Mouse (Mus musculus): Measurements from ENCODE around the gene Dctn1.
A peak's percentile ranks its signal among the peaks of the same experiment; 100 is the strongest.

Dctn1 gene

DNA sequence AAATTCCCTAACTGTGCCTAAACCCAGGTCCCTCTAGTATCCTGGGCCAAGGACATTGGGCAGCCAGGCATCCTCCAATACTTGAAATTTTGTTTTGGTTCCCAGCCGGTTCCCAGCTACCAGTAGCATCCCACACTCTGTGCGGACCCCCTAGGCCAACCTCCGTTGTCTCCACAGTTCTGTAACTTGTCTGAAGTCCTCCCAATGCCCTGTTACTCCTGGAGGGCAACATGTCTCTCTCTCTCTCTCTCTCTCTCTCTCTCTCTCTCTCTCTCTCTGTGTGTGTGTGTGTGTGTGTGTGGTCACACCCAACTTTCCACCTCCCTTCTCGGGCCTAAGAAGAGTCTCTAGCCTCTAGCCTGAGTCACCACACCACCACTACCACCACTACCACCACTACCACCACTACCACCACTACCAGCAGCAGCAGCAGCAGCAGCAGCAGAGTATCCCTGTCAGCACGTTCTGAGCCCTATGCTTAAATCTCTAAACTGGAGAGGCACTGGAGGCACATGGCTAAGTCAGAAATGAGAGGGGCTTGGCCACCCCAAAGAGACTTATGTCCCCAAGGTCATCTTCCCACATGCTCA lies 29.3 kb upstream of the Dctn1 start:
- no peak for DNase-seq (ENCODE audit: low read depth)

DNA sequence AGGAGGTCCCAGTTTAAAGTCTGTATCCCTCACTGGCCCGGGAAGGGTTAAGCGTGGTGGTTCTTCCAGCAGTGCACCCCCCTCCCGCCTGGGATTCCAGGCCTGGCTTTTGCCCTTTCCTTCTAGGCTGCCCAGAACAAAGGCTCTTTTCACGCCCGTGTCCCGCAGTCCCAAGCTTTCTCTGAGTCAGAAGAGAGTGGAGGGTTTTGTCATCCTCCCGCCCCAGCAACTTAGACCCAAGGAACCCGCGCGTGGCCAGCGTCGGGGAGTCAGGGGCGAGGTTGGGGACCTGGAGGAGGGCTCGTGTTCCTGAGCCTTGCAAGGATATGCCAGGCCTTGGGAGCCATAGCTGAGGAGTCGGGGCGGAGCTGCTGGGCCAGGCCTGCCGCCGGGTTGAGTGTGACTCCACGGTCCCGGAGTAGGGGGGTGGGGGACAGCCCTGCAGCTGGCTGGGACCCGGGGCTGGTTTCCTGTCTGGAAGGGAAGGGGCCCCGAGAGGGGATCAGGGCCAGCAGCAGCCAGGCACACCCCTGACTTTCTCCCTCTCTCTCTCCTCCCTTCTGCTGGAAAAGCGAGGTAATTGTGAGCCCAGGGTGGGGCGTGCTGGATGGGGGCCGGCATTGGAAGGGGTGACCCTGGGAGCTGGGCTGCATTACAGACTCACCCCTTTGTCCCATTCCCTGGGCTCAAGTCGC lies 28.7 kb upstream of the Dctn1 start:
- DNase-seq (ENCODE audit: low read depth) = no peak

DNA sequence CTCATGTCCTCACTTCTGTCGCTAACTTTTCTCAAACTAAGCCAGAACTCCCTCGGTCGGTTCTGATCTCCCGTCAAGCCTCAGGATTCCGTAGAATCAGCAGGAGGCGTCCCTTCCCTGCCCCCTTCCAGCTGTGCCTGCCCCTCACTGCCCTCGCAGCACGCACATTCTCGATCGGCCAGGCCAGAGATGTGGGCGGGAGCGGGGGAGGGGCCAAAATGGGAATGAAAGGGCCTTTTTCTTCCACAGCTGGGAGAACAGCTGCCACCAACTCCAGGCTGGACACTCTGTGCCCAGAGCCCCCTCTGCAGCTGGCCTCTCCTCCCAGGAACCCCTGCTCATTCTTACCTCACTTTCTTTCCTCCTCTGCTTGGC lies 28.2 kb upstream of the Dctn1 start:
- no peak for DNase-seq (ENCODE audit: low read depth)

DNA sequence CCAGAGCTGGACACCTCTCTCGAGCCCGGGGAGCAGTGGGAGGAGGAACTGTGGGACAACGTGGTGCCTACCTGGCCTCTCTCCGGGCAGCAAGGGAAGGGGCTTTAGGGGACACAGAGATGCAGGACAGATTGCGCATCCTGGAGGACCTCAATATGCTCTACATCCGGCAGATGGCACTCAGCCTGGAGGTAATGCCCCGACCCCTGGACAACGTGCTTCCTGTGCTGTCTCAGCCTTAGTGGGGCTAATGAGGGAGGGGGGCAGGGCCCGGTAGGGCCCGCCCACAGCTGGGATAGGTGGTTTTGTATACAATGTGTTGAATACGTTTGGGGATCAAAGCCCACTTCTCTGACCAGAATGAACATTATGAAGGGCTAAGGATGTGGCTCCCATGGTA lies 27.7 kb upstream of the Dctn1 start:
- DNase-seq (ENCODE audit: low read depth) = no peak

DNA sequence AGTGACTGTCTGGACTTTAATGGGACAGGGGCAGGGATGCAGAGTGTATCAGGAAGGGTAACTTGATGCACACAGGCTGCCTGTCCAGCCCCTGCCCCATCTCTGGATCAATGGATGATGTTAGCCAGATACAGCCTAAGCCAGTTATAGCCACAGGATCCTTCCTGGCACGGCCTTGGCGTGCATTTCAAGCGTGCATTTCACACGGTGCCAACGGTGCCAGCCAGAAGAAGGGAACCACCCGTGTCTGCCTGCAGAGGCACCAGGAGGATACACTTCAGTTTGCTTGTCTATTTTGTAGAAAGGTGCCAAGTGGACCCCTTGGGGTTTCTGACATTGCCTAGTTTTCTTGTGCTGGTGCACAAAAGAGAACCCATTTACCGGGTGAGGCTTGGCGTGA lies 25.7 kb upstream of the Dctn1 start:
- no peak for DNase-seq (ENCODE audit: low read depth)

DNA sequence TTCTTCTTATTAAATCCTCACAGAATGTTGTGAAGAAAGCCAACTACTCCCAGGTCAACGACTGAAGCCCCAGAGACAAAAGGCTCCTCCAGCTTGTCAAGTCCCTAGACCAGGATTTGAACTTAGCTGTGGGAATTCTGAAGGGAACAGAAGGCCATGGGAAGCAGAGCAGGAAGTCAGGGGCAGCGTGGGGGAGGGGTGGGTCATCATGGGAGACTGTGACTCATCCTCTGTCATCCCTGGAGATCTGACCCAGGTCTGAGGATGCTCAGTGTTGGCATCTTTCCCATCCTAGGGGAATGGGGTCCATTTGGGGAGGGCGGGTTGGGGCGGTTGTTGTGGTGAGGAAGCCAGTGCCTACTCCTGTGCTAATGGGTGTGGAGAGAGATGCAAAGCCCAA lies 24.1 kb upstream of the Dctn1 start:
- no peak for DNase-seq (ENCODE audit: low read depth)

DNA sequence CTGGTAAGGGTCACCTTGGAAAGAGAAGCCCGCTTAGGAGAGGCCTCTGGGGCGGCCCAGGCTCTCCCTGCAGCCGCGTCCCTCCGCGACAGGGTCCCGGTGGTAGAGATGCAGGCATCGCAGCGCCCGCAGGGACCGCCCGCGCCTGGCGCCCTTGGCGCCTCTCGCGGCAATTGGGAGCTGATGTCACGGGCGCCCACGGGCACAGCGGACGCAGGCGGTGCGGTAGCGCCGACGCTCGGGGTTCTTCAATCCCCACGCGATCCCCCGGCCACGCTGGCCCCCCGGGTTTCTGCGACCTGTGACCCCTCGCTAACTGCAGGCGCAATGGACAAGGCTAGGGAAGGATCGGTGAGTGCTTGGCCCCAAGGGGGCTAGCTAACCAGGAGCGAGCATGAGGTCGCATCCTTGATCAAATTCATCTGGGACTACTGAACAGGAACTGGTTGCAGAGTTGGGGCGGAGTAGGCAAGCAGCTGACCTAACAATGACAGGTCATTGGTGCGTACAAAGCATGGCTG lies 23.4 kb upstream of the Dctn1 start:
- DNase-seq (ENCODE audit: low read depth) = no peak

DNA sequence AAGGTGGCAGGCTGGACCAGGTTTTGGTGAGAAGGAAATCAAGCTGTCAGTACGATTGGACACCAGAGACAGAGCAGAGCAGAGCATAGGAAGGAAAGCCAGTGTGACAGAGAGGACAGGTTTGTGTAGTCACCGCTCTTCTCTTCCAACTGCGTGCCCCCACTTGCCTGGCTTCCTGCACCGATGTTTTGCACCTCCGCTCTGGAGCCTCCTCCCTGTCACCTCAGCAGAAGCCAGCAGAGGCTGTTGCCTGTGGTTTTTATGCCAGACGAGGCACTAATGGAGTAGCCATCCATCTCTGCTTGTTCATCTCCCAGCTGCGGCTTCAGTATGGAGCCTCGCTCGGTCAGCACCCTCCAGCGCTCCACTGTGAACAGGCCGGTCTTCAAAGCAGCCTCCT lies 22.8 kb upstream of the Dctn1 start:
- DNase-seq (ENCODE audit: low read depth) = no peak

DNA sequence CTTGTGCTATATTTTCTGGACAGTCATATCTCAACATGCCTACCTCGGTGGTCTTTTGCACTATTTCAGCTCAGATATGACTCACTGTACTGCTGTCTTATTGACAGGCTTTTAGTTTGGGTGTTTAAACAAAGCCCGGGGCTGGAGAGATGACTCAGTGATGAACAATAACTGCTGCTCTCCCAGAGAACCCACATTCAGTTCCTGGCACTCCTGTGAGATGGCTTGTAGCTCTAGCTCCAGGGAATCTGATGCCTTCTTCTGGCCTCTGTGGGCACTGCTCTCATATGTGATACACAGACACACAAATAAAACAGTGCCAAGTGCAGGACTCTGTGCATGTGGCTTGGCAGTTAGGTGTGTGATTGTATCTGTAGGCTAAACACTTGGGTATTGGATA lies 20.5 kb upstream of the Dctn1 start:
- no peak for DNase-seq (ENCODE audit: low read depth)

DNA sequence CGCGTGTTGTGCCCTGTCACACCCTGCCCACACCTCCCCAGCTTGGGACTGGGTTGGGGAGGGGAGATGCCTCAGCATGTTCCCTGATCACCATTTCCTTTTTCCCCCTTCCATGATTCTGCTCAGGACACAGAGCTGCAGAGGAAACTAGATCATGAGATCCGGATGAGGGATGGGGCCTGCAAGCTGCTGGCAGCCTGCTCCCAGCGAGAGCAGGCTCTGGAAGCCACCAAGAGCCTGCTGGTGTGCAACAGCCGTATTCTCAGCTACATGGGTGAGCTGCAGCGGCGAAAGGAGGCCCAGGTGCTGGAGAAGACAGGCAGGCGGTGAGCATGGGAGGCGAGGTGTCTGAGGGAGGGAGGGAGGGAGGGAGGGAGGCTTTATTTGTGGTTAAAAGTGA lies 19.9 kb upstream of the Dctn1 start:
- no peak for DNase-seq (ENCODE audit: low read depth)

DNA sequence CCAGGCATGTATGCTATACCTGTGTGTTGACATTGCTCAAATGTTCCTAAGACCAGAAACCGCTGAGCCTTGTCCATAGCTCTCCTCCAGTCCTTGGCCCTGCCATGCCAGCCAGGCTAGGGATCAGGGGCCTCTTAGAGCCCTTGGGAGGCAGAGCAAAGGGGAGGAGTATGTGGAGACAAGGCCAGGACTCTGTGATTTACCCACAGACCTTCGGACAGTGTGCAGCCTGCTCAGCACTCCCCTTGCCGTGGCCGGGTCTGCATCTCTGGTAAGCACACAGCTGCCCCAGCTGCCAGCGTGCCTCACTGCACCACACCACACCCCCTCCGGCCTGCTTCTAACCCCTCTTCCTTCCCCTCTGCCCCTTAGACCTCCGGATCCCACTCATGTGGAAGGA lies 18.4 kb upstream of the Dctn1 start:
- no peak for DNase-seq (ENCODE audit: low read depth)

DNA sequence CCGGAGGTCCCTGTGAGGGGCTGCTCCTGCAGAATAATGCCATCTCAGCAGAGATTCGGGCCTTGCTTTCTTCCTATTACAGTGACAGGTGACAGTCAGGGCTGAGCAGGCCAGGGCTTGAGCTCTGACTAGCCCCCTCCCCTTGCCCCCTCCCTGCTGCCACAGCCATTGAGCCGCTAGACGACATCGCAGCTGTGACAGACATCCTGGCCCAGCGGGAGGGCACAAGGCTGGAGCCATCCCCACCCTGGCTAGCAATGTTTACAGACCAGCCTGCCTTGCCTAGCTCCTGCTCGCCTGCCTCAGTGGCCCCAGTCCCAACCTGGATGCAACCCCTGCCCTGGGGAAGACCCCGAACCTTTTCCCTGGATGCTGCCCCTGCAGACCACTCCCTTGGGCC lies 14.0 kb upstream of the Dctn1 start:
- no peak for DNase-seq (ENCODE audit: low read depth)

DNA sequence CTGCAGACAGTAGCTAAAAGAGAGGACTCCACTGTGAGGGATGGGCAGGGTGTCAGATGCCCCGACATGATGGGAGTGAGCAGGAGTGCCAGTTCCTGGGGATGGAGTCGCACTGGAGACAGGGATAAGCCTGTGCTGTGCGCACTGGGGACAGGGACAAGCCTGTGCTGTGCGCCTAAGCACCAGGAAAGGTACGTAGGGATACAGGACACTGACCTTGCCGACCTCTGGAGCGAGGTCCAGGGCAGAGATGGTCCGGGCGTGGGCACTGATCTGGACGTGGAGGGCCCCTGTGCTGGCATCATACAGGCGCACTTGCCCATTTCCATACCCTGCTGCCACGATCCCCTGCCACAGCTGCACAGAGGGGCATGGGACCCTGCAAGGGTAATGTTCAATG lies 12.7 kb upstream of the Dctn1 start:
- DNase-seq (ENCODE audit: low read depth) = no peak

DNA sequence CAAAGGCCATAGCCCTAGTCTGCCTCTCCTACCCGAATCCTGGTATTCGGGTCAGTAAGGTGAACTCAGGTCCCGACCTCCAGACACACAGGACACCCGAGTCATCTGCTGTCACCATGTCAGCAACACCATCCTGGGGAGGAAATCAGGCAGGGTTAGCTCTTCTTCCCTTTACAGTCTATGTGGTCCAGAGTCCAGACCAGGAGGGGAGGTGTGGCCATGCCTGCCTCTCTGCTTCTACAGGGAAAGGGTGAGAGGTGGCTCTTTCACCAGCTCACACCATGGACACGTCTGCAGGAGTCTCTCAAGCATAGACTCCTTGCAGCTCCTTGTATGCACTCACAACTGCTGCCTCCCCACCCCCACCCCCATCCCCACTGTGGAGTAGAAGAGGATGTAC lies 12.2 kb upstream of the Dctn1 start:
- no peak for DNase-seq (ENCODE audit: low read depth)

DNA sequence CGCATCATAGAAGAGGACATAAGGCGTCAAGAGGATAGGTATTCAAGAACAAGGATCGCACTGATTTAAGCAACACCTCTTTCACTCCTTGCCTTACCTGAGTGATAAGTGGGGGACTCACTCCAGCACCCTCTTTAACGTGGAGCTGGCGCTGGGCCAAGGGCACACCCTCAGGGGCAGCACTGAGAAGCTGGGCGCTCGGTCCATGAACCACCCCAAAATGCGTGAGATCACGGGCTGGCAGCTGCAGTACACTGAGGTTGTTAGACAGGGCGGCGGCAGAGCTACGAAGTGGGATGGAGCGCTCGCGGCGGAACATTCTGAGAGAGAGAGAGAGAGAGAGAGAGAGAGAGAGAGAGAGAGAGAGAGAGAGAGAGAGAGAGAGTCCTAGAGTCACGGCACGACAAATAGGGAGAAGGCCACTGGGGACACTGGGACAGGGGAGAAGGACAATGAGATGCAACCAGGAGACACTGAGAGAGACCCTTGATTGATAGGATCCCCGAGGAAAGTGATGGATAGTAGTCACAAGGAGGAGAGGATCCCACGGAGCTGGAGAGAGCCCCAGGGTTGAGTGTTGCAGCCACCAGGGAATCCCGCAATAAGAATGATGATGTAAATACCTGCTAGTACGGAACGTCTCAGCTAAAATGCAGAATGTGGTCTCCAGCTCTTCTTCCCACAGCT lies 10.0 kb upstream of the Dctn1 start:
- no peak for DNase-seq (ENCODE audit: low read depth)

DNA sequence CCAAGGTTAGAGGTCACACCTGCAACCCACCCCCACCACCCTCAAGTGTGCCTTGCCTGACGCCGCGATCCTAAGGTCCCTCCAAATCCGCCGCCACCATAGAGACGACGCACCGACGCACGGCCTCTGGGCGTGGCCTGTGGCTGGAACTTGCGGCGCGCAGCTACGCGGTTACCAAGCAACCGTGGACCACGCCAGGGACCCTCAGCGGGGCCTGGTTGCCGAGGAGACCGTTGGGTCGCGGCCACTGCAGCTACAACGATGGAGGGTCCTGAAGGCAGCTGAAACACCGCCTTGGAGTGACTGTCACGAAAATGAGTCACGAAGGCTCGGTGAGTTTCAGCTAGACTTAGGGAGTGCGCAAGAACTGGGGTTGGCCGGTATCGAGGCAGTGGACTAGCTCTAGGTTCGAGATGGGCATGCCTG lies 9.4 kb upstream of the Dctn1 start, which contains the start of the genes Wdr54 and 1700003E16Rik:
Gene Wdr54 (minus strand): TSS at position 139 of the 426 bp plus-strand sequence.
Gene 1700003E16Rik (plus strand): TSS at position 146 of the 426 bp plus-strand sequence.
- DNase-seq (ENCODE audit: low read depth) = peak; percentile 23

DNA sequence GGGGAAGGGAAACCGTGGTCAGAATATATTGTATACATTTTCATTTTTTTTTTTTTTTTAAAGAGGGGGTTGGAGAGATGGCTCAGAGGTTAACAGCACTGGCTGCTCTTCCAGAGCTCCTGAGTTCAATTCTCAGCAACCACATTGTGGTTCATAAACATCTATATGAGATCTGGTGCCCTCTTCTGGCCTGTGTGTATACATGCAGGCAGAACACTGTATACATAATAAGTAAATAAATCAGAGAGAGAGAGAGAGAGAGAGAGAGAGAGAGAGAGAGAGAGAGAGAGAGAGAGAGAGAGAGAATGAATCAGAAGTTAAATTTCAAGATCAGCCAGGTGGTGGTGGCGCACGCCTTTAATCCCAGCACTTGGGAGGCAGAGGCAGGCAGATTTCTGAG lies 6.3 kb upstream of the Dctn1 start:
- peak; percentile 47 for DNase-seq (ENCODE audit: low read depth)

DNA sequence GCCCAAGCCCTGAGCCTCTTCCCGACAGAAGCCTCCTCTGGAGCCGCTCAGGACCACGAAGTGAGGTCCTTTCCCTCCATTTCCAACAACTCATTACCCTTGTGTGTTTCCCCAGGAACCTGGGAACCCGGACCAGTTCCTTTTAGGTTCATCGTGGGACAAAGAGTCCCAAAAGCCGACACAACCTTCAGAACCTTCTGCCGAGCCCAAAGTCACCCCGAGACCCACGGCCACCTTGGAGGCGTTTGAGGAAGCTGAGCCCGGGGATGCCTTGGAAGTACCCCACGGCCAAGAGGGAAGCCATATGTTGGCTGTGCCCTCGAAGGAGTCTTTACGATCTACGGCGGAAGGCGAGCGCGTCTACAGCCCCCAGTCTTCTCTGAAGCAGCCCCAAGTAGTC lies 4.3 kb upstream of the Dctn1 start:
- DNase-seq (ENCODE audit: low read depth) = no peak

DNA sequence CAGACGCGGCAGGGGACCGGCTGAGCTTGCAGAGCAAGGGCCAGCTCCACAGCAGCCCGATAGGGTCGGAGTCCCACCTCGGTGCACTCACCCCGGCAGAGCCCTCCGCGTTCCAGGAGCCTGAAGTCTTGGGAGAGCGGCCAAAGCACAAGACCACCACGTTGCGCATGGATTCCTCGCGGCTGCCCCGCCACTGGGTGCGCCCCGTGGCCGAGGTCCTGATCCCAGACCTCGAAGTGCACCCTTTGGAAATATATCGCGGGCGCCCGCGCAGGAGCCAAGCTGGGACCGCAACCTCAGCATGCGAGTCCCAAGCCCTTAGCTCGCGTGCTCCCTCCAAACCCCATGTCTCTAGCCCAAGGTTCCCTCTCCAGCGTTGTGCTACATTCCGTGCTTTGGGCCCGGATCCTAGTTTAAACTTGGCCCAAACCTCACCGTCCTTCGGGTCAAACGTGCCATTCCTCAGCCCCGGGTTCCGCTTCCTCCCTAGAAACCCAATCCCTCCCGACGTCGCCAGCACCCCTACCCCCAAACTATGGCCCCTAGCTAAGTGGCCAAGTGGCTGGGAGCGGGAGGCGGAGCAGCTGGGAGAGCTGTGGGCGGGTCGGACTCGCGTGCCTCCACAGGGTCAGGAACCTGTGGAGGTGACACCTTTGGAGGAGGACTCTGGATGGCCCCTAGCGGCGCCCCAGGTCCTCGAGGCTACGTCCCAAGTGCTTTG lies 3.6 kb upstream of the Dctn1 start:
- DNase-seq (ENCODE audit: low read depth) = no peak

DNA sequence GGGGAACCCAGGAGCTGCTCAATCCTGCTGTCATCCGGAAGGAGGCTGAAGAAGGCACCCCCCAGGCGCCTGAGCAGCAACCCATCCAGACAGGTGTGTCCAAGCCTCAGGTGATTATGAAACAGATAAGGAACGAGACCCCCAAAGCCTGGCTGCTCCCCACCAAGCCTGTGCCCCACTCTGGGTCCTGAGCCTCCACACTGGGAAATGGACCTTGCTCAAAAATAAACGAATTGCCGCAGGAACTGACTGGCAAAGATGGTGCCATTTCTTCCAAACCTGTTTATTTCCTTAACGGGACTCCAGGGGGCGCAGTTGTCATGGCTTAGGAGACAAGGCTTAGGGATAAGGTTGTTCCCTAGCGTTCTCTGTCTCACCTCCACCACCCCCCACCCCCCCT lies 3.0 kb upstream of the Dctn1 start:
- peak; percentile 68 for DNase-seq (ENCODE audit: low read depth)

DNA sequence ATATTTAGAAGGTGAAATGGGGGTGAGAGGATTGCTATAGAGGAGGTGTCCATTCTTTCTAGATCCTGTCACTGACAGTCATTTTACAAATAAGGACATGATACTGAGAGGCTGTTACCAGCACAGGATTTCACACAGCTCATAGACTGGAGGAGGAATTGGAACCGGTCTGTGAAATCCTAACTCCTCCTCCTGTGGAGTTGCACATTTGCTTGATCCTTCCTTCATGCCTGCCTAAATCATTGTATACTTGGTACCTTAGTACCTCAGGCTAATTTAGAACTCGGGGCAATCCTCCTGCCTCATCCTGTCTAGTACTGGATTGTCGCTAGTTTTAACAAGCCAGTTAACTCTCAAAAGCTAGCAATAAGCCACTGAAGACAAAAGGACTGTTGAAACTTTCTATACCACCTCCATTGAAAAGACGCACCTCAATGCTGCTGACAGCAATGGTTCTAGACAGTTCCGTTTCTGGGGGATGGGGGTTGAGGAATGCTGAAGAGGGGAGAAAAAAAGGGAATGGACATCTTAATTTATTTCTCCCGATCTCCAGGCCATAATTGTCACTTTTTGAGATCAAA lies 604 bp upstream of the Dctn1 start:
- DNase-seq (ENCODE audit: low read depth) = no peak

DNA sequence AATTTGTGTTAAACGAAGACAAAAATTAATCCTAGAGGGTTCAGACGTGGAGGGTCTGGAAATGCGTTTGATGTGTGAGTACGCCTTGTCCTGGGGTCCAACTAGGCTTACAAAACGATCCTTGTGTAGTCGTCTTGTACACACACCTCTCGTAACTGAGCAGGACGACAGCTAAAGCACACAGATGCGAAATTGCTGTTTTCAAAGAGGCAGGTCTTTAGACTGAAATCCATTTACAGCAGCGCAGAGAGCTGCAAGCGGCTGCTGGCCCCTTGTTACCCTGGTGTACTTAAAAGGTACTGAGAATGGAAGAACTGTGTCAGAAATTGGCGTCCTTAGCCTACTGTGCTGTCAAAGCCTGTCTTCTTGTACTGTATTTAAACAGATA lies 517 bp downstream of the Dctn1 start:
- DNase-seq (ENCODE audit: low read depth) = peak; percentile 22
